Mouse (Mus musculus): ENCODE results near the gene Tab1.

DNA sequence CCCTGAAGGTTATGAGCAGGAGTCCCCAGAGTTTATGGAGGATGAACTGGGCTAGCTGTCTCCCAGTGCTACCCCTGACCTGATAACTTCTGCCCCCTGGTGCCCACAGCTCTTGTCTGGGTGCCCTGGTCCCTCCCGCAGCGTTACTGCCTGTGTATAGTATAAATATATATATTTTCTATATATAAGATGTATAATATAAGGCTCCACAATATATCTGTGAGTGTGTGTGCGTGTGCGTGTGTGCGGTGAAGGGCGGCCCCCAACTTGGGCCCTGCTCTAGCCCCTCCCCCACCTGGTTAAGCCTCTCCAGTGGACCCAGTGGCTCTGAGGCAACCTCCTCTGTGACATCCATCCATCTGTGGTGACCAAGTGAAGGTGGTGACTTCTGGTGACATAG, 13.9 kb upstream of the Tab1 start:
- TF ChIP-seq USF1 (IDR thresholded peaks at IDR 0.05; ENCODE audit: low read depth) (no peak), E2F4 (IDR thresholded peaks at IDR 0.05; ENCODE audit: insufficient read depth) (no peak)
